Mouse (Mus musculus) CH12.LX (cell line): Measurements from ENCODE around the gene Npb. TPM values are rescaled to one million over a fixed set of nuclear protein-coding genes. Genes with fewer than 3 reads are reported as not detected.
A peak's percentile ranks its signal among the peaks of the same experiment; 100 is the strongest.

ENCODE experiments used
- DNase-seq: peaks from one replicate; pipeline ENCODE4 v3.0.0-alpha.2; 2013; ENCODE audit errors: extremely low read depth
- H3K27ac ChIP-seq: 2 replicates; pipeline ENCODE4 v1.5.1; 2012; ENCODE audit warnings: low read depth, mild to moderate bottlenecking, control low read depth, moderate library complexity; ENCODE audit not compliant: insufficient read depth
- H3K27me3 ChIP-seq: replicated peaks from 2 replicates; pipeline ENCODE3; 2012; ENCODE audit warnings: inconsistent platforms
- H3K36me3 ChIP-seq, 2 experiments: replicated peaks in 1 of 2; 2 replicates each; pipeline versions ENCODE3 to v1.6.1; 2012; ENCODE audit warnings: inconsistent platforms in 1 of 2, low read length in 1 of 2, mild to moderate bottlenecking in 1 of 2, mixed read lengths in 1 of 2, moderate library complexity in 1 of 2; ENCODE audit not compliant: control insufficient read depth in 1 of 2, insufficient read depth in 1 of 2
- H3K4me1 ChIP-seq, 2 experiments: 2 replicates each; pipeline ENCODE4 v1.6.1; 2012; ENCODE audit warnings: inconsistent platforms in 1 of 2, moderate library complexity in 1 of 2; ENCODE audit not compliant: insufficient read depth in 2 of 2, control insufficient read depth in 1 of 2
- H3K4me2 ChIP-seq: 2 replicates; pipeline ENCODE4 v1.6.1; 2012; ENCODE audit warnings: low read depth, mild to moderate bottlenecking, control low read depth; ENCODE audit not compliant: poor library complexity, insufficient read depth, severe bottlenecking
- H3K4me3 ChIP-seq, 3 experiments: fragments of 150-350 bp in 1 of 3; sonication (generic) in 1 of 3; replicated peaks in 1 of 3; 2 replicates each; pipeline versions ENCODE3 to v1.5.1; 2011 to 2012; ENCODE audit warnings: low read depth in 2 of 3, low read length in 2 of 3, mild to moderate bottlenecking in 2 of 3, moderate library complexity in 2 of 3, control low read depth in 1 of 3, improper control_type of control experiment in 1 of 3, inconsistent platforms in 1 of 3, mixed read lengths in 1 of 3; ENCODE audit not compliant: poor library complexity in 1 of 3
- H3K79me2 ChIP-seq: replicated peaks from 2 replicates; pipeline ENCODE4 v1.6.1; 2012; ENCODE audit warnings: mild to moderate bottlenecking, moderate library complexity; ENCODE audit not compliant: control insufficient read depth, poor library complexity, insufficient read depth, severe bottlenecking; ENCODE audit errors: extremely low read depth
- H3K9ac ChIP-seq: 2 replicates; pipeline ENCODE4 v1.6.1; 2012; ENCODE audit warnings: low read depth, mild to moderate bottlenecking, control low read depth, moderate library complexity; ENCODE audit not compliant: insufficient read depth
- H3K9me3 ChIP-seq: replicated peaks from 2 replicates; pipeline ENCODE3; 2012; ENCODE audit warnings: low read length, inconsistent platforms, mixed read lengths
- BHLHE40 ChIP-seq: IDR thresholded peaks from 2 replicates; pipeline ENCODE4 v1.6.1; 2011; ENCODE audit warnings: mild to moderate bottlenecking, low read depth, low read length, improper control_type of control experiment
- CHD1 ChIP-seq: IDR thresholded peaks from 2 replicates; pipeline ENCODE4 v1.6.1; 2012; ENCODE audit warnings: low read depth, low read length, improper control_type of control experiment, inconsistent platforms
- CTCF ChIP-seq, 2 experiments: IDR thresholded peaks in 1 of 2; conservative IDR thresholded peaks in 1 of 2; 2 replicates each; pipeline ENCODE4 v1.5.1; 2011 to 2012; ENCODE audit warnings: low read depth in 2 of 2, low read length in 2 of 2, improper control_type of control experiment in 1 of 2, inconsistent platforms in 1 of 2, mild to moderate bottlenecking in 1 of 2, moderate library complexity in 1 of 2
- ELF1 ChIP-seq: IDR thresholded peaks from 2 replicates; pipeline ENCODE4 v1.6.1; 2014; ENCODE audit warnings: low read depth, mild to moderate bottlenecking, inconsistent platforms, low read length, improper control_type of control experiment
- EP300 ChIP-seq: IDR thresholded peaks from 2 replicates; pipeline ENCODE4 v1.6.1; 2011; ENCODE audit warnings: low read length, improper control_type of control experiment
- HCFC1 ChIP-seq: IDR thresholded peaks from 2 replicates; pipeline ENCODE4 v1.6.1; 2012; ENCODE audit warnings: low read depth, mild to moderate bottlenecking, inconsistent platforms, low read length, improper control_type of control experiment
- JUN ChIP-seq: IDR thresholded peaks from 2 replicates; pipeline ENCODE4 v1.6.1; 2011; ENCODE audit warnings: low read depth, mild to moderate bottlenecking, low read length, improper control_type of control experiment, moderate library complexity; ENCODE audit not compliant: insufficient read depth
- JUND ChIP-seq: conservative IDR thresholded peaks from 2 replicates; pipeline ENCODE4 v1.6.1; 2011; ENCODE audit warnings: low read depth, low read length, improper control_type of control experiment
- KAT2A ChIP-seq: IDR thresholded peaks from 2 replicates; pipeline ENCODE4 v1.6.1; 2012; ENCODE audit warnings: low read length, improper control_type of control experiment, inconsistent platforms; ENCODE audit not compliant: insufficient replicate concordance
- MAFK ChIP-seq: IDR thresholded peaks from 2 replicates; pipeline ENCODE4 v1.6.1; 2011; ENCODE audit warnings: low read length, improper control_type of control experiment; ENCODE audit not compliant: insufficient replicate concordance
- MAX ChIP-seq: IDR thresholded peaks from 2 replicates; pipeline ENCODE4 v1.6.1; 2011; ENCODE audit warnings: low read length, improper control_type of control experiment
- MAZ ChIP-seq: IDR thresholded peaks from 2 replicates; pipeline ENCODE4 v1.6.1; 2012; ENCODE audit warnings: low read depth, mild to moderate bottlenecking, inconsistent platforms, low read length, improper control_type of control experiment, moderate library complexity
- MEF2A ChIP-seq: IDR thresholded peaks from 2 replicates; pipeline ENCODE4 v1.6.1; 2014; ENCODE audit warnings: low read depth, mild to moderate bottlenecking, inconsistent platforms, low read length, improper control_type of control experiment, borderline replicate concordance
- MXI1 ChIP-seq: IDR thresholded peaks from 2 replicates; pipeline ENCODE4 v1.6.1; 2011; ENCODE audit warnings: mild to moderate bottlenecking, low read depth, low read length, improper control_type of control experiment
- MYC ChIP-seq: IDR thresholded peaks from 2 replicates; pipeline ENCODE4 v1.6.1; 2011; ENCODE audit warnings: low read depth, mild to moderate bottlenecking, improper control_type of control experiment, low read length
- NELFE ChIP-seq: IDR thresholded peaks from 2 replicates; pipeline ENCODE4 v1.6.1; 2011; ENCODE audit warnings: low read depth, low read length, improper control_type of control experiment
- NRF1 ChIP-seq: IDR thresholded peaks from 2 replicates; pipeline ENCODE4 v1.6.1; 2014; ENCODE audit warnings: low read depth, mild to moderate bottlenecking, inconsistent platforms, low read length, improper control_type of control experiment, moderate library complexity
- POLR2A ChIP-seq: IDR thresholded peaks from 2 replicates; pipeline ENCODE4 v1.6.1; 2011; ENCODE audit warnings: low read depth, mild to moderate bottlenecking, improper control_type of control experiment, low read length
- RCOR1 ChIP-seq: conservative IDR thresholded peaks from 2 replicates; pipeline ENCODE4 v1.6.1; 2012; ENCODE audit warnings: low read depth, mild to moderate bottlenecking, inconsistent platforms, low read length, improper control_type of control experiment
- SIN3A ChIP-seq: IDR thresholded peaks from 2 replicates; pipeline ENCODE4 v1.6.1; 2012; ENCODE audit warnings: low read length, improper control_type of control experiment, inconsistent platforms
- TBP ChIP-seq: conservative IDR thresholded peaks from 2 replicates; pipeline ENCODE4 v1.6.1; 2011; ENCODE audit warnings: low read depth, low read length, improper control_type of control experiment
- TCF12 ChIP-seq: IDR thresholded peaks from 2 replicates; pipeline ENCODE4 v1.6.1; 2014; ENCODE audit warnings: low read depth, mild to moderate bottlenecking, inconsistent platforms, low read length, improper control_type of control experiment
- UBTF ChIP-seq: IDR thresholded peaks from 2 replicates; pipeline ENCODE4 v1.6.1; 2012; ENCODE audit warnings: low read depth, mild to moderate bottlenecking, inconsistent platforms, low read length, improper control_type of control experiment, moderate library complexity
- USF1 ChIP-seq: IDR thresholded peaks from 2 replicates; pipeline ENCODE4 v1.6.1; 2014; ENCODE audit warnings: low read depth, mild to moderate bottlenecking, inconsistent platforms, low read length, improper control_type of control experiment
- ZKSCAN1 ChIP-seq: IDR thresholded peaks from 2 replicates; pipeline ENCODE4 v1.6.1; 2012; ENCODE audit warnings: low read depth, inconsistent platforms, low read length, improper control_type of control experiment, borderline replicate concordance
- ZMIZ1 ChIP-seq: IDR thresholded peaks from 2 replicates; pipeline ENCODE4 v1.6.1; 2012; ENCODE audit warnings: low read depth, mild to moderate bottlenecking, inconsistent platforms, low read length, improper control_type of control experiment
- dilution Hi-C: fragments of 300-500 bp; cut with MboI; formaldehyde crosslinking; loops from 2 replicates; pipeline ENCODE4 v1.14.3; 2020; ENCODE audit warnings: low sequenced_read_pairs; ENCODE audit not compliant: extremely low pct_unique_long_range_greater_than_20kb, extremely low pct_ligation_motif_present
- in situ Hi-C: fragments of 300-500 bp; cut with MboI; formaldehyde crosslinking; loops from 3 replicates; pipeline ENCODE4 v1.14.3; 2019; ENCODE audit warnings: low sequenced_read_pairs, low pct_ligation_motif_present, low pct_unique_long_range_greater_than_20kb, mixed read lengths
- polyA plus RNA-seq: library from polyadenylated mRNA; unstranded; fragments of >175 nt; gene quantifications from 2 replicates; pipeline ENCODE4 v1.2.1, GENCODE M21; 2012; ENCODE audit warnings: low read depth; ENCODE audit not compliant: insufficient read length
- total RNA-seq, 2 experiments: library from RNA; depleted of rRNA; stranded (reverse); fragments of 300-350 nt in 1 of 2; fragments of >200 nt in 1 of 2; gene quantifications; 2 replicates each; pipeline ENCODE4 v1.2.3; 2012 to 2014

Npb gene
- total and polyA plus RNA-seq, 3 experiments, result 0.55 to 1.3 TPM; not detected in 1

DNA sequence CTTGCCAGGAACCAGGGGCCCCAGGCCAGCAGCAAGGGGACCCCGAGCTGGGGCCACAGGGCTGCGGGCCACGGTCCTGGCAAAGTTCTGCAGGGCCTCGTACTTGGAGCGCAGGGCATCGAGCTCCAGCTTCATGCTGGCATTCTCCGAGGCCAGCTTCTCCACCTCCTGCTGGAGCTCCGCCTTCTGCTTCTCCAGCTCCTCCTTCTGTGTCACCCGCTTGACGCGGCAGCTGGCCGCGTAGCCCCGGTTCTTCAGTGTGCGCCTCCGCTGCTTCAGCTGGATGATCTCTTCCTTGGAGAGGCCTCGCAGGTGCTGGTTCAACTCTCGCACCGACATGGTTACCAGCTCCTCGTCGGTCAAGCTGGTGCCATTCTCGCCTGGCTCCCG, 21.1 kb downstream of the Npb start:
- Histone ChIP-seq H3K9ac (peak overlapping the region; percentile 96), H3K9me3 (no peaks in the 10 kb centered on the region), H3K79me2 (peaks cover 42% of the 10 kb centered on the region), H3K4me1 (peaks cover 42 to 72% of the 10 kb centered on the region in 2 experiments), H3K4me3 (peak overlapping the region in 2 of 3 experiments; percentile 23 to 74), H3K27me3 (no peaks in the 10 kb centered on the region), H3K36me3 (peaks cover 22 to 34% of the 10 kb centered on the region in 2 experiments), H3K4me2 (peak overlapping the region; percentile 87), H3K27ac (peak overlapping the region; percentile 74)
- dilution Hi-C loops (no loop called here), in situ Hi-C loops (loop anchor here (10.0 kb wide), 1 partner anchor 55 kb away; no protein-coding TSS in a partner anchor)
- DNase-seq, result no peak
- TF ChIP-seq CHD1 (no peak), TBP (no peak), POLR2A (peak; percentile 34; the same call in 1 of the 2 replicates), MAX (no peak), EP300 (no peak), ELF1 (no peak), NRF1 (no peak)

DNA sequence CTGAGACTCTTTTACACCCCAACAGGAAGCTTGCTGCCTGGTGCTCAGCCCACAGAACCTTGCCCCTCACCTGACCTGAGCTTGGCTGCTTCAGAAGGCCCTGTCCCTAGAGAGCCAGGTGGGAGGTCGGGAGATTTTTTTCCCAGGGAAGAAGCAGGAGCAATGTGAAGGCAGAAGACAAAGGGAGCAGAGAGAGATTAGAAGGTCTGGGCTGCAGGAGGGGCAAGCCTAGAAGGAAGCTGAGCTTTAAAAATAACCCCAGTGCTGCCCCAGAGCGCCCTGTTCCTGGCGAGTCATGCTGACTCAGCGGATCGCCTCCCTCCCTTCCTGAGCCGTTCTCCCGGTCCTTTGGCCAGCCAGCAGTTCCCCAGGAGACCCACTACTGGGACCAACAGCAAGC, 21.6 kb downstream of the Npb start:
- Histone ChIP-seq H3K27ac (peak overlapping the region; percentile 74), H3K4me1 (peaks cover 42 to 73% of the 10 kb centered on the region in 2 experiments), H3K4me2 (peak overlapping the region; percentile 87), H3K79me2 (peaks cover 39% of the 10 kb centered on the region), H3K4me3 (peak overlapping the region; percentile 12 to 74 (median 20)), H3K36me3 (peaks cover 22 to 34% of the 10 kb centered on the region in 2 experiments), H3K27me3 (no peaks in the 10 kb centered on the region), H3K9me3 (no peaks in the 10 kb centered on the region), H3K9ac (peak overlapping the region; percentile 96)
- in situ Hi-C loops (loop anchor here (10.0 kb wide), 1 partner anchor 55 kb away; no protein-coding TSS in a partner anchor), dilution Hi-C loops (no loop called here)
- DNase-seq, result no peak
- TF ChIP-seq SIN3A, result peak; percentile 35; the same call in 1 of the 2 replicates
- TF ChIP-seq TCF12, result no peak
- 0 out of 2 replicates have a peak, but pooled peaks have one; percentile 20 for TF ChIP-seq MXI1
- no peak for TF ChIP-seq ZKSCAN1
- TF ChIP-seq ELF1, result 0 out of 2 replicates have a peak, but pooled peaks have one; percentile 14
- peak; percentile 98 for TF ChIP-seq MAFK
- TF ChIP-seq BHLHE40, result 0 out of 2 replicates have a peak, but pooled peaks have one; percentile 16

DNA sequence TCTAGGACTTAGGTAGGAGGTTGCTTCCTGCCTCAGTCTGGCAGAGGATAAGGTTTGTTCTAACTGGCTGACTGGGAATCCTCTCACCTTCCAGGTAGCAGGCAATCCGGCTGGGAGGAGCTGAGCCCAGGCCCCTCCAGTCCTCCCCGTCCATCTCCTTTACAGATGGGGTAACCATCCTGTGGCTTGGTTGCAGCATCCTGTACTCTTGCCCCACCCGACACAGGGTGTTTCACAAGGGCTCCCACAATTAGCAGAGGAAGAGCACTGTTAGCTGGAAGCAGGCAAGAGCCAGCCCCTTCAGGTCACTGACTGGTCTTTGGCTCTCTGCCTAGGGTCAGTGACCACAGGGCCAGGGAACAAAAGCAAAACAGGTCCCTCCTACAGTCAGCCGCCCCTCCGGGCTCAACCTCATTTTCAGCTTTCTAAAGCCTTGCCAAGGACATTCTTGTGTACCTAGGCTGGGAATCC, 22.2 kb downstream of the Npb start:
- Histone ChIP-seq H3K79me2 (peaks cover 39% of the 10 kb centered on the region), H3K36me3 (peaks cover 22 to 32% of the 10 kb centered on the region in 2 experiments), H3K27ac (peak overlapping the region; percentile 74), H3K9ac (peak overlapping the region; percentile 96), H3K4me3 (peak overlapping the region; percentile 12 to 83 (median 74)), H3K4me1 (peaks cover 38 to 69% of the 10 kb centered on the region in 2 experiments), H3K27me3 (no peaks in the 10 kb centered on the region), H3K4me2 (peak overlapping the region; percentile 87), H3K9me3 (no peaks in the 10 kb centered on the region)
- dilution Hi-C loops (no loop called here), in situ Hi-C loops (no loop called here)
- DNase-seq, result no peak
- no peak for TF ChIP-seq JUN
- TF ChIP-seq NELFE, result no peak
- no peak for TF ChIP-seq CTCF (conservative IDR thresholded peaks at IDR 0.05 in 1 of 2, IDR thresholded peaks at IDR 0.05 in 1 of 2; ENCODE audit: low read depth in 2 of 2, low read length in 2 of 2)
- TF ChIP-seq MEF2A, result no peak
- TF ChIP-seq MXI1, result no peak
- 0 out of 2 replicates have a peak, but pooled peaks have one; percentile 10 for TF ChIP-seq SIN3A
- 0 out of 2 replicates have a peak, but pooled peaks have one; percentile 33 for TF ChIP-seq UBTF
- TF ChIP-seq USF1, result no peak
- no peak for TF ChIP-seq KAT2A
- TF ChIP-seq MYC, result no peak
- TF ChIP-seq RCOR1, result no peak
- TF ChIP-seq ELF1, result no peak
- TF ChIP-seq ZMIZ1, result no peak
- TF ChIP-seq JUND, result no peak
- no peak for TF ChIP-seq HCFC1
- no peak for TF ChIP-seq MAZ
